12 mouse cellular contexts compared by ENCODE assay signal in genomic region chr9:119408898-119409664, GRCm38 (mm10). TPM values are rescaled to one million over a fixed set of nuclear protein-coding genes. Genes with fewer than 3 reads are reported as not detected.
DNase-seq lines count a peak whose midpoint lies in the region; ATAC-seq and TF ChIP-seq lines count a peak whose summit lies in the region.
"Had no signal": no experiment of that assay in that cellular context is flagged by ENCODE, and none has a peak within 500 bp of the region (broad histone marks: within the 10 kb centered on the region; RNA-seq: fewer than 3 reads in every experiment).

No protein-coding gene starts in this region.

- H3K4me1 ChIP-seq in forebrain, embryonic 15.5 days, result peaks cover 40% of the 10 kb centered on the region
- peaks cover 31% of the 10 kb centered on the region for H3K4me1 ChIP-seq in forebrain, embryonic 13.5 days
- H3K4me1 ChIP-seq in embryonic facial prominence, embryonic 15.5 days, result peaks cover 23% of the 10 kb centered on the region
- peaks cover 48% of the 10 kb centered on the region for H3K4me1 ChIP-seq in kidney, embryonic 16.5 days (ENCODE audit: insufficient read depth, low read length)

- H3K9ac ChIP-seq in forebrain, embryonic 15.5 days (replicated peaks), result no peak overlapping the region
- H3K9ac ChIP-seq in forebrain, embryonic 13.5 days, result no peak overlapping the region
- H3K9ac ChIP-seq in embryonic facial prominence, embryonic 15.5 days, result no peak overlapping the region
- peak overlapping the region; percentile 1; the same call in 1 of the 2 replicates for H3K9ac ChIP-seq in kidney, embryonic 16.5 days (replicated peaks; ENCODE audit: low read length)
- H3K9ac ChIP-seq: midbrain, embryonic 13.5 days had no signal

- H3K27me3 ChIP-seq in forebrain, embryonic 15.5 days, result no peaks in the 10 kb centered on the region
- no peaks in the 10 kb centered on the region for H3K27me3 ChIP-seq in forebrain, embryonic 13.5 days
- H3K27me3 ChIP-seq in embryonic facial prominence, embryonic 15.5 days, result no peaks in the 10 kb centered on the region
- no peaks in the 10 kb centered on the region for H3K27me3 ChIP-seq in kidney, embryonic 16.5 days (ENCODE audit: insufficient read depth, low read length)
- H3K27me3 ChIP-seq: midbrain, embryonic 13.5 days had no signal

- WGBS in forebrain, embryonic 15.5 days, result 90% methylated on average over 11 of the region's 11 CpGs
- 91% methylated on average over 11 of the region's 11 CpGs for WGBS in forebrain, embryonic 13.5 days
- 71% methylated on average over 11 of the region's 11 CpGs for WGBS in embryonic facial prominence, embryonic 15.5 days
- WGBS in kidney, embryonic 16.5 days, result 54% methylated on average over 11 of the region's 11 CpGs

- H3K9me3 ChIP-seq in forebrain, embryonic 15.5 days, result no peaks in the 10 kb centered on the region
- peaks cover 27% of the 10 kb centered on the region for H3K9me3 ChIP-seq in forebrain, embryonic 13.5 days (replicated peaks)
- peaks cover 12% of the 10 kb centered on the region; the same call in 1 of the 2 replicates for H3K9me3 ChIP-seq in embryonic facial prominence, embryonic 15.5 days (replicated peaks)
- H3K9me3 ChIP-seq in kidney, embryonic 16.5 days (ENCODE audit: low read length), result peaks cover 22% of the 10 kb centered on the region
- H3K9me3 ChIP-seq: midbrain, embryonic 13.5 days had no signal

- TF ChIP-seq CTCF in layer of hippocampus, adult 2 months (conservative IDR thresholded peaks at IDR 0.05), result no peak

- 0 out of 2 replicates have a peak, but pooled peaks cover 6% of the 10 kb centered on the region for H3K36me3 ChIP-seq in forebrain, embryonic 15.5 days
- H3K36me3 ChIP-seq in forebrain, embryonic 13.5 days (ENCODE audit: poor library complexity, severe bottlenecking), result peaks cover 57% of the 10 kb centered on the region
- 0 out of 2 replicates have a peak, but pooled peaks cover 6% of the 10 kb centered on the region for H3K36me3 ChIP-seq in embryonic facial prominence, embryonic 15.5 days
- peaks cover 18% of the 10 kb centered on the region for H3K36me3 ChIP-seq in kidney, embryonic 16.5 days (ENCODE audit: insufficient read depth, low read length)

- no peak for DNase-seq in layer of hippocampus, adult 2 months (ENCODE audit: low spot score in 2 of 2)
- DNase-seq in layer of hippocampus, adult 18-20 months (ENCODE audit: low spot score in 2 of 2), result no peak
- DNase-seq in urinary bladder, postnatal 25 days (ENCODE audit: low spot score), result no peak
- DNase-seq: adrenal gland, adult 2 months; liver, postnatal 0 days had no signal

- ATAC-seq in forebrain, embryonic 15.5 days (replicated peaks), result no peak
- no peak for ATAC-seq in forebrain, embryonic 13.5 days
- ATAC-seq in embryonic facial prominence, embryonic 15.5 days (ENCODE audit: insufficient number of reproducible peaks, low FRiP score, low TSS enrichment, low read depth), result 0 out of 2 replicates have a peak, but pooled peaks have one; percentile 35
- ATAC-seq in kidney, embryonic 16.5 days (ENCODE audit: low FRiP score, low TSS enrichment), result peak; percentile 71
- no peak for ATAC-seq in activated CD4-positive, CD25-positive, alpha-beta regulatory T cell, adult 4 months
- ATAC-seq: liver, postnatal 0 days; midbrain, embryonic 13.5 days had no signal

- H3K4me3 ChIP-seq in forebrain, embryonic 15.5 days, result no peak overlapping the region
- no peak overlapping the region for H3K4me3 ChIP-seq in forebrain, embryonic 13.5 days
- H3K4me3 ChIP-seq in layer of hippocampus, adult 2 months, result no peak overlapping the region
- H3K4me3 ChIP-seq in embryonic facial prominence, embryonic 15.5 days (replicated peaks), result no peak overlapping the region
- H3K4me3 ChIP-seq in kidney, embryonic 16.5 days (ENCODE audit: low read length), result no peak overlapping the region
- H3K4me3 ChIP-seq: midbrain, embryonic 13.5 days had no signal

- H3K27ac ChIP-seq in forebrain, embryonic 15.5 days (replicated peaks), result 0 out of 2 replicates have a peak overlapping the region, but pooled peaks have one; percentile 15
- H3K27ac ChIP-seq in forebrain, embryonic 13.5 days, result no peak overlapping the region
- peak overlapping the region; percentile 18; the same call in 1 of the 2 replicates for H3K27ac ChIP-seq in layer of hippocampus, adult 2 months
- peak overlapping the region; percentile 52; the same call in 1 of the 2 replicates for H3K27ac ChIP-seq in embryonic facial prominence, embryonic 15.5 days (replicated peaks)
- peak overlapping the region; percentile 62 for H3K27ac ChIP-seq in kidney, embryonic 16.5 days (ENCODE audit: low read length)
- H3K27ac ChIP-seq: midbrain, embryonic 13.5 days had no signal

- no peak overlapping the region for H3K4me2 ChIP-seq in forebrain, embryonic 15.5 days (replicated peaks)
- H3K4me2 ChIP-seq in forebrain, embryonic 13.5 days, result no peak overlapping the region
- H3K4me2 ChIP-seq in embryonic facial prominence, embryonic 15.5 days (replicated peaks), result no peak overlapping the region
- no peak overlapping the region for H3K4me2 ChIP-seq in kidney, embryonic 16.5 days (replicated peaks; ENCODE audit: low read depth, low read length)
- H3K4me2 ChIP-seq: midbrain, embryonic 13.5 days had no signal

RNA-seq across cellular contexts. Expression of gene Acvr2b, which starts 7.2 kb away (rescaled TPM):
- polyA plus RNA-seq in forebrain, embryonic 15.5 days (2015; fragmentation: Nextera tagmentation; extraction: Ambion mirVana), result 53.8 and 55.0 TPM in 2 replicates
- 48.1 and 54.7 TPM in 2 replicates for polyA plus RNA-seq in forebrain, embryonic 13.5 days (2015; fragmentation: Nextera tagmentation; extraction: Ambion mirVana)
- 10 to 100 TPM; 13.9 to 14.8 TPM for total RNA-seq in layer of hippocampus, adult 2 months (2021)
- 10 to 100 TPM; 11.3 to 13.5 TPM for total RNA-seq in layer of hippocampus, adult 18-20 months (2021)
- polyA plus RNA-seq in embryonic facial prominence, embryonic 15.5 days (2015; fragmentation: Nextera tagmentation; extraction: Ambion mirVana), result 20.8 and 21.4 TPM in 2 replicates
- 18.7 and 23.6 TPM in 2 replicates for polyA plus RNA-seq in kidney, embryonic 16.5 days (2015; fragmentation: Nextera tagmentation; extraction: Ambion mirVana)
- polyA plus RNA-seq in activated CD4-positive, CD25-positive, alpha-beta regulatory T cell, adult 4 months (2017; shearing (Covaris generic)), result not detected

RNA-seq across cellular contexts. Expression of gene Exog, which starts 35.7 kb away (rescaled TPM):
- 56.7 and 59.7 TPM in 2 replicates for polyA plus RNA-seq in forebrain, embryonic 15.5 days (2015; fragmentation: Nextera tagmentation; extraction: Ambion mirVana)
- 46.3 and 52.6 TPM in 2 replicates for polyA plus RNA-seq in forebrain, embryonic 13.5 days (2015; fragmentation: Nextera tagmentation; extraction: Ambion mirVana)
- total RNA-seq in layer of hippocampus, adult 2 months (2021), result 10 to 100 TPM; 17.1 to 19.1 TPM
- 10 to 100 TPM; 20.2 to 21.4 TPM for total RNA-seq in layer of hippocampus, adult 18-20 months (2021)
- 25.6 TPM in 2 replicates for polyA plus RNA-seq in embryonic facial prominence, embryonic 15.5 days (2015; fragmentation: Nextera tagmentation; extraction: Ambion mirVana)
- polyA plus RNA-seq in kidney, embryonic 16.5 days (2015; fragmentation: Nextera tagmentation; extraction: Ambion mirVana), result 24.8 and 27.9 TPM in 2 replicates
- polyA plus RNA-seq in activated CD4-positive, CD25-positive, alpha-beta regulatory T cell, adult 4 months (2017; shearing (Covaris generic)), result 10 to 100 TPM in 1 of 2 experiments, 1 to 10 TPM in 1; 8.6 to 10.5 TPM

RNA-seq across cellular contexts. Expression of gene Slc22a14, which starts 43.7 kb away (rescaled TPM):
- polyA plus RNA-seq in forebrain, embryonic 15.5 days (2015; fragmentation: Nextera tagmentation; extraction: Ambion mirVana), result 0.08 TPM in 1 of 2 replicates, not detected in the other
- not detected in 2 replicates for polyA plus RNA-seq in forebrain, embryonic 13.5 days (2015; fragmentation: Nextera tagmentation; extraction: Ambion mirVana)
- total RNA-seq in layer of hippocampus, adult 2 months (2021), result not detected
- not detected for total RNA-seq in layer of hippocampus, adult 18-20 months (2021)
- 0.08 TPM in 1 of 2 replicates, not detected in the other for polyA plus RNA-seq in embryonic facial prominence, embryonic 15.5 days (2015; fragmentation: Nextera tagmentation; extraction: Ambion mirVana)
- polyA plus RNA-seq in kidney, embryonic 16.5 days (2015; fragmentation: Nextera tagmentation; extraction: Ambion mirVana), result 0.08 and 0.12 TPM in 2 replicates
- polyA plus RNA-seq in activated CD4-positive, CD25-positive, alpha-beta regulatory T cell, adult 4 months (2017; shearing (Covaris generic)), result not detected
- polyA plus RNA-seq: adrenal gland, adult 2 months; frontal cortex, adult 2 months; liver, postnatal 0 days had no signal

RNA-seq across cellular contexts. Expression of gene Xylb, which starts 51.9 kb away (rescaled TPM):
- polyA plus RNA-seq in forebrain, embryonic 15.5 days (2015; fragmentation: Nextera tagmentation; extraction: Ambion mirVana), result 3.3 and 3.4 TPM in 2 replicates
- 5.7 and 6.2 TPM in 2 replicates for polyA plus RNA-seq in forebrain, embryonic 13.5 days (2015; fragmentation: Nextera tagmentation; extraction: Ambion mirVana)
- total RNA-seq in layer of hippocampus, adult 2 months (2021), result 1 to 10 TPM; 4.9 to 5.1 TPM
- 1 to 10 TPM; 4.8 to 5.9 TPM for total RNA-seq in layer of hippocampus, adult 18-20 months (2021)
- polyA plus RNA-seq in embryonic facial prominence, embryonic 15.5 days (2015; fragmentation: Nextera tagmentation; extraction: Ambion mirVana), result 5.5 and 7.7 TPM in 2 replicates
- polyA plus RNA-seq in kidney, embryonic 16.5 days (2015; fragmentation: Nextera tagmentation; extraction: Ambion mirVana), result 34.7 and 35.8 TPM in 2 replicates
- polyA plus RNA-seq in activated CD4-positive, CD25-positive, alpha-beta regulatory T cell, adult 4 months (2017; shearing (Covaris generic)), result under 1 TPM; 0.36 TPM

Comparison
In these comparisons a context has a peak if more than half of its experiments do, and no peak if none do; other contexts are left out.
1. ATAC-seq: peak in embryonic facial prominence, embryonic 15.5 days (single experiment) and kidney, embryonic 16.5 days (single experiment); none in forebrain, embryonic 15.5 days (single experiment), forebrain, embryonic 13.5 days (single experiment) and activated CD4-positive, CD25-positive, alpha-beta regulatory T cell, adult 4 months (single experiment).
2. RNA of gene Acvr2b, which starts 7.2 kb away (polyA plus RNA-seq): 53.8 to 55.0 TPM in forebrain, embryonic 15.5 days, 48.1 to 54.7 TPM in forebrain, embryonic 13.5 days, 18.7 to 23.6 TPM in kidney, embryonic 16.5 days and 20.8 to 21.4 TPM in embryonic facial prominence, embryonic 15.5 days; not detected in activated CD4-positive, CD25-positive, alpha-beta regulatory T cell, adult 4 months; every median in the first group is over 10 times any median in the second.